Mouse (Mus musculus): ENCODE data around the gene Efna3. TPM values are rescaled to one million over a fixed set of nuclear protein-coding genes. Genes with fewer than 3 reads are reported as not detected.

Efna3 gene
- polyA plus RNA-seq (2015; fragmentation: Nextera tagmentation; extraction: Ambion mirVana): 9.3 and 11.9 TPM in 2 replicates

- Histone ChIP-seq H3K27ac (peak within 1 kb of the TSS; percentile 37; the same call in 1 of the 2 replicates), H3K36me3 (no peaks in the 10 kb centered on the region), H3K9me3 (replicated peaks) (no peaks in the 10 kb centered on the region), H3K4me2 (peak within 1 kb of the TSS; percentile 99), H3K4me3 (replicated peaks) (peak within 1 kb of the TSS; percentile 70), H3K27me3 (peaks cover 52% of the 10 kb centered on the region), H3K9ac (peak within 1 kb of the TSS; percentile 56), H3K4me1 (peaks cover 59% of the 10 kb centered on the region)
- ATAC-seq (replicated peaks; ENCODE audit: low FRiP score): peak; percentile 35
- WGBS: under 1% methylated on average over 51 of the region's 53 CpGs
These were observed at the start of gene Efna3 for GRCm38 (mm10) chr3:89322514-89323165. Efna3 (minus strand) TSS chr3:89322965.

- H3K9ac ChIP-seq: no peak overlapping the region
- 53% methylated on average over 11 of the region's 11 CpGs for WGBS
- H3K4me3 ChIP-seq (replicated peaks): no peak overlapping the region
- no peaks in the 10 kb centered on the region for H3K9me3 ChIP-seq (replicated peaks)
- H3K27ac ChIP-seq: no peak overlapping the region
- no peak overlapping the region for H3K4me2 ChIP-seq
- H3K4me1 ChIP-seq: peaks cover 26% of the 10 kb centered on the region
- ATAC-seq (replicated peaks; ENCODE audit: low FRiP score): no peak
- H3K36me3 ChIP-seq: no peaks in the 10 kb centered on the region
- H3K27me3 ChIP-seq: no peaks in the 10 kb centered on the region
These were observed 44.6 kb upstream of the Efna3 start for GRCm38 (mm10) chr3:89367338-89367737.

GRCm38 (mm10) chr3:89365486-89366414 lies 43.0 kb upstream of the Efna3 start:
- H3K27ac ChIP-seq: peak overlapping the region; percentile 59
- H3K9ac ChIP-seq: no peak overlapping the region
- no peak overlapping the region for H3K4me2 ChIP-seq
- ATAC-seq (replicated peaks; ENCODE audit: low FRiP score): peak; percentile 75
- no peaks in the 10 kb centered on the region for H3K27me3 ChIP-seq
- H3K36me3 ChIP-seq: no peaks in the 10 kb centered on the region
- H3K4me1 ChIP-seq: peaks cover 26% of the 10 kb centered on the region
- 63% methylated on average over 20 of the region's 20 CpGs for WGBS
- H3K4me3 ChIP-seq (replicated peaks): no peak overlapping the region
- H3K9me3 ChIP-seq (replicated peaks): no peaks in the 10 kb centered on the region

GRCm38 (mm10) chr3:89365153-89365485 lies 42.4 kb upstream of the Efna3 start, which contains the start of gene Dcst1:
Dcst1 (minus strand) TSS chr3:89365253.
- H3K4me1 ChIP-seq: peaks cover 26% of the 10 kb centered on the region
- H3K27me3 ChIP-seq: no peaks in the 10 kb centered on the region
- H3K4me2 ChIP-seq: no peak within 1 kb of the TSS
- peak within 1 kb of the TSS; percentile 59 for H3K27ac ChIP-seq
- H3K4me3 ChIP-seq (replicated peaks): no peak within 1 kb of the TSS
- H3K9me3 ChIP-seq (replicated peaks): no peaks in the 10 kb centered on the region
- ATAC-seq (replicated peaks; ENCODE audit: low FRiP score): peak; percentile 18; the same call in 1 of the 2 replicates
- no peaks in the 10 kb centered on the region for H3K36me3 ChIP-seq
- 91% methylated on average over 11 of the region's 11 CpGs for WGBS
- H3K9ac ChIP-seq: no peak within 1 kb of the TSS

- WGBS: 67% methylated on average over 8 of the region's 8 CpGs
- ATAC-seq (replicated peaks; ENCODE audit: low FRiP score): no peak
- H3K36me3 ChIP-seq: no peaks in the 10 kb centered on the region
These were observed 41.9 kb upstream of the Efna3 start for GRCm38 (mm10) chr3:89364631-89365030.

GRCm38 (mm10) chr3:89361675-89362074 lies 38.9 kb upstream of the Efna3 start, which contains the start of gene Dcst2:
Dcst2 (plus strand) TSS chr3:89361975.
- no peak for ATAC-seq (replicated peaks; ENCODE audit: low FRiP score)
- no peak within 1 kb of the TSS for H3K27ac ChIP-seq
- no peaks in the 10 kb centered on the region for H3K27me3 ChIP-seq
- H3K4me1 ChIP-seq: peaks cover 20% of the 10 kb centered on the region
- H3K4me2 ChIP-seq: no peak within 1 kb of the TSS
- no peaks in the 10 kb centered on the region for H3K36me3 ChIP-seq
- H3K9me3 ChIP-seq (replicated peaks): no peaks in the 10 kb centered on the region
- 84% methylated on average over 7 of the region's 7 CpGs for WGBS
- no peak within 1 kb of the TSS for H3K4me3 ChIP-seq (replicated peaks)
- H3K9ac ChIP-seq: no peak within 1 kb of the TSS

More at GRCm38 (mm10) chr3:89364631-89365030, 41.9 kb upstream of the Efna3 start:
- no peaks in the 10 kb centered on the region for H3K9me3 ChIP-seq (replicated peaks)
- H3K4me3 ChIP-seq (replicated peaks): no peak overlapping the region
- no peak overlapping the region for H3K9ac ChIP-seq
- no peak overlapping the region for H3K4me2 ChIP-seq
- peaks cover 26% of the 10 kb centered on the region for H3K4me1 ChIP-seq
- H3K27ac ChIP-seq: no peak overlapping the region
- no peaks in the 10 kb centered on the region for H3K27me3 ChIP-seq

- no peaks in the 10 kb centered on the region for H3K9me3 ChIP-seq (replicated peaks)
- H3K27ac ChIP-seq: no peak overlapping the region
- no peak overlapping the region for H3K4me2 ChIP-seq
- H3K36me3 ChIP-seq: no peaks in the 10 kb centered on the region
- no peak overlapping the region for H3K4me3 ChIP-seq (replicated peaks)
- 76% methylated on average over 3 of the region's 3 CpGs for WGBS
- no peak overlapping the region for H3K9ac ChIP-seq
- H3K4me1 ChIP-seq: peaks cover 20% of the 10 kb centered on the region
- 0 out of 2 replicates have a peak, but pooled peaks cover 3% of the 10 kb centered on the region for H3K27me3 ChIP-seq
- ATAC-seq (replicated peaks; ENCODE audit: low FRiP score): no peak
These were observed 37.5 kb upstream of the Efna3 start for GRCm38 (mm10) chr3:89360237-89360636.

GRCm38 (mm10) chr3:89359630-89360029 lies 36.9 kb upstream of the Efna3 start:
- Histone ChIP-seq H3K36me3 (no peaks in the 10 kb centered on the region), H3K27ac (no peak overlapping the region), H3K4me1 (peaks cover 19% of the 10 kb centered on the region), H3K9me3 (replicated peaks) (no peaks in the 10 kb centered on the region), H3K4me3 (replicated peaks) (no peak overlapping the region), H3K9ac (no peak overlapping the region), H3K4me2 (no peak overlapping the region), H3K27me3 (0 out of 2 replicates have a peak, but pooled peaks cover 3% of the 10 kb centered on the region)
- ATAC-seq (replicated peaks; ENCODE audit: low FRiP score): no peak
- 74% methylated on average over 6 of the region's 6 CpGs for WGBS

- no peaks in the 10 kb centered on the region for H3K36me3 ChIP-seq
- 0 out of 2 replicates have a peak, but pooled peaks cover 6% of the 10 kb centered on the region for H3K27me3 ChIP-seq
- no peak overlapping the region for H3K9ac ChIP-seq
- no peaks in the 10 kb centered on the region for H3K9me3 ChIP-seq (replicated peaks)
- H3K4me2 ChIP-seq: no peak overlapping the region
- H3K4me3 ChIP-seq (replicated peaks): no peak overlapping the region
- peak overlapping the region; percentile 54; the same call in 1 of the 2 replicates for H3K27ac ChIP-seq
- H3K4me1 ChIP-seq: peaks cover 27% of the 10 kb centered on the region
- ATAC-seq (replicated peaks; ENCODE audit: low FRiP score): no peak
- 68% methylated on average over 9 of the region's 9 CpGs for WGBS
These were observed 33.3 kb upstream of the Efna3 start for GRCm38 (mm10) chr3:89356029-89356428.

- Histone ChIP-seq H3K27me3 (0 out of 2 replicates have a peak, but pooled peaks cover 7% of the 10 kb centered on the region), H3K4me1 (peaks cover 29% of the 10 kb centered on the region), H3K27ac (peak overlapping the region; percentile 54), H3K4me3 (replicated peaks) (no peak overlapping the region), H3K9ac (no peak overlapping the region), H3K4me2 (peak overlapping the region; percentile 16; the same call in 1 of the 2 replicates), H3K36me3 (no peaks in the 10 kb centered on the region), H3K9me3 (replicated peaks) (no peaks in the 10 kb centered on the region)
- peak; percentile 45; the same call in 1 of the 2 replicates for ATAC-seq (replicated peaks; ENCODE audit: low FRiP score)
- 62% methylated on average over 6 of the region's 6 CpGs for WGBS
These were observed 32.7 kb upstream of the Efna3 start for GRCm38 (mm10) chr3:89355512-89355902.

GRCm38 (mm10) chr3:89354816-89355511 lies 32.2 kb upstream of the Efna3 start:
- 14% methylated on average over 5 of the region's 5 CpGs for WGBS
- 0 out of 2 replicates have a peak, but pooled peaks cover 10% of the 10 kb centered on the region for H3K27me3 ChIP-seq
- H3K27ac ChIP-seq: peak overlapping the region; percentile 54
- H3K36me3 ChIP-seq: no peaks in the 10 kb centered on the region
- H3K4me3 ChIP-seq (replicated peaks): no peak overlapping the region
- H3K9ac ChIP-seq: no peak overlapping the region
- peak; percentile 27 for ATAC-seq (replicated peaks; ENCODE audit: low FRiP score)
- H3K9me3 ChIP-seq (replicated peaks): no peaks in the 10 kb centered on the region
- H3K4me1 ChIP-seq: peaks cover 35% of the 10 kb centered on the region
- peak overlapping the region; percentile 16; the same call in 1 of the 2 replicates for H3K4me2 ChIP-seq
